Mouse (Mus musculus): Measurements from ENCODE around the gene Snip1. TPM values are rescaled to one million over a fixed set of nuclear protein-coding genes. Genes with fewer than 3 reads are reported as not detected.

Snip1 gene
- total and polyA plus RNA-seq, 3 experiments: 30.0 to 41.7 (median 36.5) TPM

DNA sequence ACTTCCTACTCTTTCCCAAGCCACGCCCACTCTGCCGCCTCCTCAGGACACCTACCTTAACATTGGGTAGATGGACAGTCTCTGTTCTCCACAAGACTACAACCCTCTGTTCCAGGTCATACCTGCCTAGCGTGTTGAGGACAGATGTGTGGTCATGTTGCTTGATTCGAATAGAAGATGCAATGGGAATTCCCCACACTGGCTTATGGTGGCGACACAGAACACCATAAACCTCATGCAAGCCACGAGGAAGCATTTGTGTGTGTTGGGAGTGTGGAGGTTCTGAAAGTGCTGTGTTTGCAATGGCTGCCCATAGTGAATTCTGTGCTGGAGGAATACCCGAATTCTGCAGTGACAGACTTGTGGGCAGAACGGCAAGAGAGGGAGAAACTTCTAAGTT, 2.6 kb upstream of the Snip1 start:
- Histone ChIP-seq H3K4me3 (ENCODE audit: low read depth, low read length) (no peak overlapping the region), H3K4me1 (ENCODE audit: insufficient read depth, low read depth, low read length) (peaks cover 46% of the 10 kb centered on the region)

DNA sequence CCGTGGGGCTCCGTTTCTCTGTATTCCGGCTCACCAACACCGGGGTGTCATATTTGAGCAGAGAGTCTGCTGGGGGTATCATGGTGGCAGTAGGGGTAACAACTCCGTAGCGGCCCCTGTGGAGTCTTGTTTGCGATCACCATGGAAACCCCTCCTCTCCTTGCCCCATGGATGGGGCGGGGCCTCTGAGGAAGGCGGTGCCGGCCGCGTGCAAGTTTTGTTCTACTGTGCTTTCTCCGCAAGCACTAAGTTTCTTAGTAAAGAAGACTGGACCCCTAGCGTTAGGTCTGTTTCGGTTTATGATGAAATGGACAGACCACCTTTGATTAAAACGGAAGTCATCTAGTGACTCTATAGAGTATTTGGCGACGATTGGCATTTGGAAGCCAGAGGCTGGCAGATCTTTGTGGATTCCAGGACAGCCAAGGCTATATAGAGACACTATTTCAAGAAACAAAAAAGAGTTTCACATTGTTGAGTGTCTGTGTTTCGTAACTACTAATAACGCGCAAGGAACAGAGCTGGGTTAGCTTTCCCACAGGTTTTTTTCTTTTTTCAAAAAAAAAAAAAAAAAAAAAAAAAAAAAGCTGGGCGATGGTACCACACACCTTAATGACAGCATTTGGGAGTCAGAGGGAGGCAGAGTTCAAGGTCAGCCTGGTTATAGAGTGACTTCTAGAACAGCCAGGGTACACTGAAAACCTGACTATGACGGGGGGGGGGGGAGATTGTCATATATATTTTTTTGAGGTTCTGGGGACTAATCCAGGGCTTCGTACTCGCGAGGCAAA, 760 bp upstream of the Snip1 start, which contains the start of gene Dnali1:
Gene Dnali1, minus strand, starts transcription at position 187 of the 791 bp plus-strand sequence.
- ATAC-seq (ENCODE audit: extremely low read depth, insufficient number of reproducible peaks, low FRiP score, poor library complexity, severe bottlenecking) (peak; percentile 60; the same call in 1 of the 2 replicates), DNase-seq (ENCODE audit: low spot score) (peak; percentile 32)
- no peaks in the 10 kb centered on the region for H3K9me3 ChIP-seq (replicated peaks)
- H3K36me3 ChIP-seq (replicated peaks): peaks cover 33% of the 10 kb centered on the region
- no peak for TF ChIP-seq GATA1 (IDR thresholded peaks at IDR 0.05; ENCODE audit: borderline replicate concordance, low read length)
- no peak for TF ChIP-seq GATA2 (IDR thresholded peaks at IDR 0.05; ENCODE audit: borderline replicate concordance, low read depth, low read length)
- no peak for TF ChIP-seq CTCF (IDR thresholded peaks at IDR 0.05; ENCODE audit: low read depth, low read length)
- TF ChIP-seq TAL1 (conservative IDR thresholded peaks at IDR 0.05; ENCODE audit: low read depth, low read length): no peak
- no peak for TF ChIP-seq POLR2AphosphoS5 (IDR thresholded peaks at IDR 0.05; ENCODE audit: insufficient replicate concordance, low read depth, low read length)
- H3K4me1 ChIP-seq (ENCODE audit: insufficient read depth, low read depth, low read length): peaks cover 44% of the 10 kb centered on the region
- peak within 1 kb of the TSS; percentile 95 for H3K4me3 ChIP-seq (ENCODE audit: low read depth, low read length)
- H3K27me3 ChIP-seq (ENCODE audit: insufficient read depth, low read length): no peaks in the 10 kb centered on the region; the same call in 1 of the 2 replicates

More for the DNA sequence above, 2.6 kb upstream of the Snip1 start:
- Histone ChIP-seq H3K9me3 (replicated peaks) (no peaks in the 10 kb centered on the region), H3K27me3 (ENCODE audit: insufficient read depth, low read length) (no peaks in the 10 kb centered on the region; the same call in 1 of the 2 replicates), H3K36me3 (replicated peaks) (peaks cover 16% of the 10 kb centered on the region)
- DNase-seq (ENCODE audit: low spot score): no peak
- ATAC-seq (ENCODE audit: extremely low read depth, insufficient number of reproducible peaks, low FRiP score, poor library complexity, severe bottlenecking): no peak
- TF ChIP-seq GATA2 (IDR thresholded peaks at IDR 0.05; ENCODE audit: borderline replicate concordance, low read depth, low read length) (no peak), GATA1 (IDR thresholded peaks at IDR 0.05; ENCODE audit: borderline replicate concordance, low read length) (no peak), CTCF (IDR thresholded peaks at IDR 0.05; ENCODE audit: low read depth, low read length) (no peak), POLR2AphosphoS5 (IDR thresholded peaks at IDR 0.05; ENCODE audit: insufficient replicate concordance, low read depth, low read length) (no peak), TAL1 (conservative IDR thresholded peaks at IDR 0.05; ENCODE audit: low read depth, low read length) (no peak)

DNA sequence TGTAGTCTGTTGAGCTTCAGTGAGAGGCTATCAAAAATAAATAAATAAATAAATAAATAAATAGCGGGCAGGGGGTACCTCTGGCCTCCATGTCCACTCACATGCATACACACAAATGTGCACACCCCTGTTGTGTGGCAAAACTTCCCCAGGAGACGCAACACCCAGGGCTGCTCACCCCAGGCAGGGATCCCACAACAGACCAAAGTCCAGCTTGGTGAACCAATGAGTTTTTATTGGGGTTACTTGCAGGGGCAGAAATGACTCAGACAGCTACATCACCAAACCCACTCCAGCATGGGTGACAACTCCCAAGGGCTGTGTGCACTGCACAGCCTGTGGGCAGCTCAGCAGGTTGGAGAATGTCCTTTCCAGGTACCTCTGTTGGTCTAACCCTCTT, 11.2 kb downstream of the Snip1 start:
- DNase-seq (ENCODE audit: low spot score) (no peak), ATAC-seq (ENCODE audit: extremely low read depth, insufficient number of reproducible peaks, low FRiP score, poor library complexity, severe bottlenecking) (no peak)
- no peak for TF ChIP-seq CTCF (IDR thresholded peaks at IDR 0.05; ENCODE audit: low read depth, low read length)
- TF ChIP-seq GATA1 (IDR thresholded peaks at IDR 0.05; ENCODE audit: borderline replicate concordance, low read length): no peak
- TF ChIP-seq POLR2AphosphoS5 (IDR thresholded peaks at IDR 0.05; ENCODE audit: insufficient replicate concordance, low read depth, low read length): no peak
- TF ChIP-seq TAL1 (conservative IDR thresholded peaks at IDR 0.05; ENCODE audit: low read depth, low read length): no peak
- TF ChIP-seq GATA2 (IDR thresholded peaks at IDR 0.05; ENCODE audit: borderline replicate concordance, low read depth, low read length): no peak
- Histone ChIP-seq H3K9me3 (replicated peaks) (no peaks in the 10 kb centered on the region), H3K4me3 (ENCODE audit: low read depth, low read length) (no peak overlapping the region), H3K4me1 (ENCODE audit: insufficient read depth, low read depth, low read length) (peaks cover 5% of the 10 kb centered on the region; the same call in 1 of the 2 replicates), H3K27me3 (ENCODE audit: insufficient read depth, low read length) (no peaks in the 10 kb centered on the region), H3K36me3 (replicated peaks) (peaks cover 75% of the 10 kb centered on the region)

DNA sequence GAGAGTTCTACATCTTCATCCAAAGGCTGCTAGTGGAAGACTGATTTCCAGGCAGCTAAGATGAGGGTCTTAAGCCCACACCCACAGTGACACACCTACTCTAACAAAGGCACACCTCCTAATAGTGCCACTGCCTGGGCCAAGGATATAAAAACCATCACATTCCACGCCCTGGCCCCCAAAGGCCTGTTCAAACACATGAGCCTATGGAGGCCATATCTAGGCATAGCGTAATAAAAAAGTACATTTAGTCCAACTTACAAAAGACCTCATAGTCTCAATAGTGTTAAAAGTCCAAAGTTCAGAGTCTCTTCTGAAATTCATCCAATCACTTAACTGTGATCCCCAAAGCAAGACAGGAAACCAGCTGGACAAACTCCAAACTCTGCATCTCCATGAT, 12.2 kb downstream of the Snip1 start:
- no peak for ATAC-seq (ENCODE audit: extremely low read depth, insufficient number of reproducible peaks, low FRiP score, poor library complexity, severe bottlenecking)
- H3K27me3 ChIP-seq (ENCODE audit: insufficient read depth, low read length): no peaks in the 10 kb centered on the region
- no peak for TF ChIP-seq POLR2AphosphoS5 (IDR thresholded peaks at IDR 0.05; ENCODE audit: insufficient replicate concordance, low read depth, low read length)
- no peak for TF ChIP-seq CTCF (IDR thresholded peaks at IDR 0.05; ENCODE audit: low read depth, low read length)
- H3K9me3 ChIP-seq (replicated peaks): no peaks in the 10 kb centered on the region
- H3K36me3 ChIP-seq (replicated peaks): peaks cover 70% of the 10 kb centered on the region
- H3K4me1 ChIP-seq (ENCODE audit: insufficient read depth, low read depth, low read length): peaks cover 10% of the 10 kb centered on the region
- no peak overlapping the region for H3K4me3 ChIP-seq (ENCODE audit: low read depth, low read length)
- DNase-seq (ENCODE audit: low spot score): no peak

DNA sequence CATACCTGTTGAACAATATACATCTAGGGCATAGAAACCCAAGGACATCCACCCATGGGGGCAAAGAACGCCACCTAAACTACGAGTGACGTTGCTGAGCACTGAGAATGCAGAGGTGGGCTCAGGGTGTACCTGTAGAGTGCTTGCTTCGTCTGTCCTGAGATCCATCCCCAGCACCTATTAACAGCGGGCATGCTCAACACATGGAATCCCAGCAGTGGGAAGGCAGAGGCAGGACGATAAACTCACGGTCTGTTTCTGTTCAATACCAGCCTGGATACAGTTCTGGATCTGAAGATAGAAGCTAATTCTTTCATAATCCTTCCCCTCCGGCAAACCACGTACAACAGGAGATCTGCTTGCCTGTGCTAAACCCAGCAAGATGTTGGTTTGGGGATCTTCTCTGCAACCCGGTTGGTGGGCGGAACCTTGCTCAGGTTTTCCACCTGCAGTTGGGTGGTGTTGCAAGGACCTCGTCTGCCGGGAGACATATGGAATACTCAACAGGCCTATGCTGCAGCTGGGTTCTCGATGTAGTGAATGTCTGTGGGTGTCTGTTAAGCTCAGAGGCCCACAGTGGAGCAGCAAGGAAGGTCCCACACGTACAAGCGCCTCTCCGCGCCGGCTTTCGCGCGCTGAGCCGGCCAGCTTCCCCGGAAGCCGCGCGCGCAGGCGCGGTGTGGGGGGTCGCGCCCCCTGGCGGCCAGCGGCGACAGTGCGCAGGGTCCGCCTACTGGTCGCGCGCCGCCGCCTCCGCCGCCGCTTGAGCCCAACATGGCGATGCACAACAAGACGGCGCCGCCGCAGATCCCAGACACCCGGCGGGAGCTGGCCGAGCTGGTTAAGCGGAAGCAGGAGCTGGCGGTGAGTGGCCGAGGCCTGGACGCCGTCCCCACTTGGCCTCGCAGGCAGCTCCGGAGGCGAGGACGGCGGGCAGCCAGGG, 18.2 kb downstream of the Snip1 start, which contains the start of gene Meaf6:
Gene Meaf6, plus strand, starts transcription at position 732 of the 943 bp plus-strand sequence.
- Histone ChIP-seq H3K36me3 (replicated peaks) (peaks cover 54% of the 10 kb centered on the region), H3K9me3 (replicated peaks) (no peaks in the 10 kb centered on the region), H3K27me3 (ENCODE audit: insufficient read depth, low read length) (no peaks in the 10 kb centered on the region), H3K4me3 (ENCODE audit: low read depth, low read length) (peak within 1 kb of the TSS; percentile 91), H3K4me1 (ENCODE audit: insufficient read depth, low read depth, low read length) (peaks cover 34% of the 10 kb centered on the region)
- DNase-seq (ENCODE audit: low spot score): peak; percentile 90
- TF ChIP-seq TAL1 (conservative IDR thresholded peaks at IDR 0.05; ENCODE audit: low read depth, low read length) (no peak), CTCF (IDR thresholded peaks at IDR 0.05; ENCODE audit: low read depth, low read length) (peak; percentile 89)
- ATAC-seq (ENCODE audit: extremely low read depth, insufficient number of reproducible peaks, low FRiP score, poor library complexity, severe bottlenecking): peak; percentile 62

DNA sequence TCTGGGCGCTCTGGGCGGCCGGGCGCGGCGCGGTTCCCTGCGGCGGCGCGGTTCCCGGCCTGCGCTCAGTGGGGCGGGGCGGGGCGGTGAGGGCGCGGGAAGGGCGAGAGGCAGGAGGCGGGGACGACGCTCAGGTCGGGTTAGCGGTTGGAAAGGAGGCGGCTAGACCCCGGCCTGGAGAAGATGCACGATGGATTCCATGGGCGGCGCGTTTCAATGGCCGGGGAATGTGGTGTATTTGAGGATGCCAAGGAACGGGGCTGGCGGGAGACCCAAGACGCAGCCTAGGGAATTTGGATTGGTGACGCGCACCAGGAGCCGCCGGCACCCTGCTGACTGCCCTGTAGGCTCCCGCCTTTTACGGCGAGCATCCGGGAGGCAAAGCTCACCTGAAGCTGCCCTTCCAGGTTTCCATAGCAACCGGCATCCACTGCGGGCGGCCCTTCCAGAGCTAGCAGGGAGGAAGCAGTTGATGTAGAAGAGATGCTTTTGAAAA, 18.9 kb downstream of the Snip1 start:
- Histone ChIP-seq H3K4me1 (ENCODE audit: insufficient read depth, low read depth, low read length) (peaks cover 34% of the 10 kb centered on the region), H3K36me3 (replicated peaks) (peaks cover 61% of the 10 kb centered on the region), H3K4me3 (ENCODE audit: low read depth, low read length) (peak overlapping the region; percentile 91), H3K27me3 (ENCODE audit: insufficient read depth, low read length) (no peaks in the 10 kb centered on the region), H3K9me3 (replicated peaks) (no peaks in the 10 kb centered on the region)
- ATAC-seq (ENCODE audit: extremely low read depth, insufficient number of reproducible peaks, low FRiP score, poor library complexity, severe bottlenecking) (peak; percentile 66), DNase-seq (ENCODE audit: low spot score) (peak; percentile 60)
- no peak for TF ChIP-seq GATA1 (IDR thresholded peaks at IDR 0.05; ENCODE audit: borderline replicate concordance, low read length)
- no peak for TF ChIP-seq GATA2 (IDR thresholded peaks at IDR 0.05; ENCODE audit: borderline replicate concordance, low read depth, low read length)
- no peak for TF ChIP-seq TAL1 (conservative IDR thresholded peaks at IDR 0.05; ENCODE audit: low read depth, low read length)
- TF ChIP-seq CTCF (IDR thresholded peaks at IDR 0.05; ENCODE audit: low read depth, low read length): no peak
- no peak for TF ChIP-seq POLR2AphosphoS5 (IDR thresholded peaks at IDR 0.05; ENCODE audit: insufficient replicate concordance, low read depth, low read length)

Data from G1E (cell line).